Mouse (Mus musculus) small intestine, adult 2 months (tissue): ENCODE measurements around the gene Casq2.
"Not testable (repeated sequence)": the region's sequence is repeated elsewhere in the genome, so short reads cannot be mapped to it uniquely, and the experiment has no call there.

Experiments used
- CTCF ChIP-seq: fragments of 200-500 bp; IDR thresholded peaks from 2 replicates; pipeline ENCODE4 v1.5.1; 2012; ENCODE audit warnings: low read depth, mild to moderate bottlenecking, control low read depth, inconsistent platforms, low read length, moderate library complexity, mixed read lengths; ENCODE audit not compliant: insufficient replicate concordance, insufficient read length; ENCODE audit errors: extremely low read depth
- POLR2A ChIP-seq: fragments of 200-500 bp; IDR thresholded peaks from 2 replicates; pipeline ENCODE4 v1.6.1; 2012; ENCODE audit warnings: low read depth, mild to moderate bottlenecking, control low read depth, inconsistent platforms, low read length, moderate library complexity

DNA sequence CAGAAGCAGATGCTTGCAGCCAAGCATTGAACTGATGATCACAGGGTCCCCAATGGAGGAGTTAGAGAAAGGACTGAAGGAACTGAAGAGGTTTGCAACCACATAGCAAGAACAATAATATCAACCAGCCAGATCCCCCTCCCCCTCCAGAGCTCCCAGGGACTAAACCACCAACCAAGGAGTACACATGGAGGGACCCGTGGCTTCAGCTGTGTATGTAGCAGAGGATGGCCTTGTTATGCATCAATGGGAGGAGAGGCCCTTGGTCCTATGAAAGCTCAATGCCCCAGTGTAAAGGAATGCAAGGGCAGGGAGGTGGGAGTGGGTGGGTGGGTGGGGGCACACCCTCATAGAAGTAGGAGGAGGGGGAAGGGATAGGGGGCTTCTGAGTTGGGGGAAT is 77.6 kb downstream of the Casq2 start:
- TF ChIP-seq CTCF, POLR2A: not testable (repeated sequence)
